Mouse (Mus musculus): ENCODE data around the gene Cfap65. TPM values are rescaled to one million over a fixed set of nuclear protein-coding genes. Genes with fewer than 3 reads are reported as not detected.

Cfap65 gene
- total and polyA plus RNA-seq, 3 experiments, result 0.04 TPM; not detected in 2

DNA sequence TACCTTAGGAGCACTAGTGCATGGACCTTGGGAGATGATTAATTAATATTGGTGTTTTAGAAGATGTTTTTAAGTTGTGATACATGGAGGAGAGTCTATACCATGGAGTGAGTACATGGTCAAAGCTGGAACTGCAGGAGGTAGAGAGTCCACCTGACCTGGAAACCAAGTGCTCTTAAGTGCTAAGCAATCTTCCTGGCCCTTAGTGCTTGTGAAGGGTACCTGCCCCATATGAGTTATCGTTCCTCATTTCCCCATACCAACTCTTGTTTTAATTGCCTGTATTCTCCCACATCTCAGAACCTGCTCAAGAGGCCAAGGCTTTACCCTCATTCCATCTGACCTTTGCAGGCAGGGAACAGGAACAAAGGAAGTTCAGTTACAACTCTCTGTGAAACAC is 40.5 kb upstream of the Cfap65 start:
- no peak for DNase-seq (ENCODE audit: extremely low read depth)
- dilution Hi-C loops (cut with MboI; ENCODE audit: extremely low pct_ligation_motif_present, extremely low pct_unique_long_range_greater_than_20kb, low sequenced_read_pairs), result no loop called here
- Histone ChIP-seq H3K4me1 (ENCODE audit: control insufficient read depth in 1 of 2, insufficient read depth in 2 of 2) (peaks cover 0 to 39% of the 10 kb centered on the region in 2 experiments; a peak in 2 of 4 replicates), H3K9ac (ENCODE audit: insufficient read depth, low read depth) (no peak overlapping the region), H3K27me3 (replicated peaks) (no peaks in the 10 kb centered on the region), H3K4me3 (replicated peaks in 1 of 3; ENCODE audit: low read depth in 2 of 3, low read length in 2 of 3, poor library complexity in 1 of 3) (no peak overlapping the region), H3K4me2 (ENCODE audit: insufficient read depth, low read depth, poor library complexity, severe bottlenecking) (no peak overlapping the region), H3K27ac (ENCODE audit: insufficient read depth, low read depth) (no peak overlapping the region), H3K9me3 (replicated peaks; ENCODE audit: low read length) (no peaks in the 10 kb centered on the region), H3K79me2 (replicated peaks; ENCODE audit: control insufficient read depth, extremely low read depth, insufficient read depth, poor library complexity, severe bottlenecking) (no peaks in the 10 kb centered on the region), H3K36me3 (replicated peaks in 1 of 2; ENCODE audit: control insufficient read depth in 1 of 2, insufficient read depth in 1 of 2, low read length in 1 of 2) (no peaks in the 10 kb centered on the region)
- in situ Hi-C loops (cut with MboI; ENCODE audit: low pct_ligation_motif_present, low pct_unique_long_range_greater_than_20kb, low sequenced_read_pairs), result no loop called here
- TF ChIP-seq CHD2 (IDR thresholded peaks at IDR 0.05; ENCODE audit: low read length), result no peak
- no peak for TF ChIP-seq ETS1 (conservative IDR thresholded peaks at IDR 0.05; ENCODE audit: low read depth, low read length)
- no peak for TF ChIP-seq CTCF (conservative IDR thresholded peaks at IDR 0.05 in 1 of 2, IDR thresholded peaks at IDR 0.05 in 1 of 2; ENCODE audit: low read depth in 2 of 2, low read length in 2 of 2)
- TF ChIP-seq POLR2A (IDR thresholded peaks at IDR 0.05; ENCODE audit: low read depth, low read length), result no peak
- TF ChIP-seq E2F4 (IDR thresholded peaks at IDR 0.05; ENCODE audit: insufficient replicate concordance, low read depth, low read length), result no peak
- no peak for TF ChIP-seq POLR2AphosphoS2 (IDR thresholded peaks at IDR 0.05; ENCODE audit: low read depth, low read length)
- no peak for TF ChIP-seq ZMIZ1 (IDR thresholded peaks at IDR 0.05; ENCODE audit: low read depth, low read length)
- TF ChIP-seq MAZ (IDR thresholded peaks at IDR 0.05; ENCODE audit: low read depth, low read length), result no peak
- no peak for TF ChIP-seq MAX (IDR thresholded peaks at IDR 0.05; ENCODE audit: low read length)
- no peak for TF ChIP-seq BHLHE40 (IDR thresholded peaks at IDR 0.05; ENCODE audit: low read depth, low read length)

DNA sequence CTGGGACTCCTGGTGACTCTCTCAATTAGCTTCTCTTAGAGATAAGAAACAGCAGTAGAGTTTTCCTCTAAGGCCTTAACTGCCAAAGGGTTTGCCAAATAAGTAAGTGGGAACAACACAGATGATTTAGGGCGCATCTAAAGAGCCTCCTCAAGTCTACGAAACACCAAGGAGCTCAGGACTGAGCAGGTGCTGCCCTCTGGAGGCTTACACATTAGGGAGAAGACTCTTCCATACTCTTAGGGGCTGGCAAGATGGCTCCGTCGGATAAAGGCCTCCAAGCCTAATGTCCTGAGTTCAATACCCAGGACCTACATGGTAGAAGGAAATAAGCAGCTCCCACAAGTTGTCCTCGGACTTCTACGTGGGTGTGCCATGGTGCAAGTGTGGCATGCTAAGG is 38.2 kb upstream of the Cfap65 start:
- H3K79me2 ChIP-seq (replicated peaks; ENCODE audit: control insufficient read depth, extremely low read depth, insufficient read depth, poor library complexity, severe bottlenecking), result no peaks in the 10 kb centered on the region
- no peaks in the 10 kb centered on the region for H3K27me3 ChIP-seq (replicated peaks)
- no peak for DNase-seq (ENCODE audit: extremely low read depth)
- H3K27ac ChIP-seq (ENCODE audit: insufficient read depth, low read depth), result no peak overlapping the region
- TF ChIP-seq MXI1 (IDR thresholded peaks at IDR 0.05; ENCODE audit: low read depth, low read length) (no peak), SMC3 (IDR thresholded peaks at IDR 0.05; ENCODE audit: low read depth, low read length) (peak; percentile 43), KAT2A (IDR thresholded peaks at IDR 0.05; ENCODE audit: insufficient replicate concordance, low read length) (no peak), RAD21 (IDR thresholded peaks at IDR 0.05; ENCODE audit: low read depth, low read length) (peak; percentile 37), RCOR1 (conservative IDR thresholded peaks at IDR 0.05; ENCODE audit: low read depth, low read length) (no peak), CHD1 (IDR thresholded peaks at IDR 0.05; ENCODE audit: low read depth, low read length) (no peak), CTCF (conservative IDR thresholded peaks at IDR 0.05 in 1 of 2, IDR thresholded peaks at IDR 0.05 in 1 of 2; ENCODE audit: low read depth in 2 of 2, low read length in 2 of 2) (peak in 1 of 2 experiments; percentile 53; a peak in 2 of 4 replicates), IRF4 (IDR thresholded peaks at IDR 0.05; ENCODE audit: low read depth, low read length) (no peak)
- dilution Hi-C loops (cut with MboI; ENCODE audit: extremely low pct_ligation_motif_present, extremely low pct_unique_long_range_greater_than_20kb, low sequenced_read_pairs) (no loop called here), in situ Hi-C loops (cut with MboI; ENCODE audit: low pct_ligation_motif_present, low pct_unique_long_range_greater_than_20kb, low sequenced_read_pairs) (no loop called here)
- H3K9ac ChIP-seq (ENCODE audit: insufficient read depth, low read depth), result no peak overlapping the region
- no peaks in the 10 kb centered on the region for H3K36me3 ChIP-seq (replicated peaks in 1 of 2; ENCODE audit: control insufficient read depth in 1 of 2, insufficient read depth in 1 of 2, low read length in 1 of 2)
- no peaks in the 10 kb centered on the region for H3K9me3 ChIP-seq (replicated peaks; ENCODE audit: low read length)
- peaks cover 0 to 25% of the 10 kb centered on the region in 2 experiments; a peak in 2 of 4 replicates for H3K4me1 ChIP-seq (ENCODE audit: control insufficient read depth in 1 of 2, insufficient read depth in 2 of 2)
- H3K4me2 ChIP-seq (ENCODE audit: insufficient read depth, low read depth, poor library complexity, severe bottlenecking), result no peak overlapping the region
- H3K4me3 ChIP-seq (replicated peaks in 1 of 3; ENCODE audit: low read depth in 2 of 3, low read length in 2 of 3, poor library complexity in 1 of 3), result no peak overlapping the region
